Comparison of ENCODE assay signal across 8 mouse cellular contexts in the genomic region with DNA sequence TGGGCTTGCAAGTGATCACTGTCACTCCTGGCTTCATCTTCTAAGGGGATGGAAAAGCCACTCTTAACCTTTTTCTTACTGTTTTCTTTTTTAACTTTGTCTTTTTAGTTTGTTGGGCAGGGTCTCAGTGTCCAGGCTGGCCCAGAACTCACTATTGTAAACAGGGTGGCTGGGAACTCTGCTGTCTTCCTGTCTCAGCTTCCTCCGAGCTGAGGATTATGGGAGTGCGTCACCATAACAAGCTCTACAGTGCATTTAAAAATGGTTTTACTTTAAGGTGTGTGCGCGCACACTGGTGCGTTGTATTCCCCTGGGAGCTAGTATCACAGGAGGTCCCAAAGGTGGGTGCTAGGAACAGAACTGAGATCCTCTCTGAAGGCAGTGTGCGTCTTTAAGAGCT. TPM values are rescaled to one million over a fixed set of nuclear protein-coding genes. Genes with fewer than 3 reads are reported as not detected.
DNase-seq lines count a peak whose midpoint lies in the region; ATAC-seq and TF ChIP-seq lines count a peak whose summit lies in the region.

No protein-coding gene starts in this region.

- no peak overlapping the region for H3K9ac ChIP-seq in forebrain, embryonic 16.5 days (replicated peaks; ENCODE audit: low read depth, low read length)
- H3K9ac ChIP-seq in limb, embryonic 13.5 days, result peak overlapping the region; percentile 76

- H3K9me3 ChIP-seq in megakaryocyte, embryonic 14.5 days, result peaks cover 10% of the 10 kb centered on the region
- H3K9me3 ChIP-seq in forebrain, embryonic 16.5 days (ENCODE audit: control insufficient read depth, low read length), result no peaks in the 10 kb centered on the region
- no peaks in the 10 kb centered on the region for H3K9me3 ChIP-seq in limb, embryonic 13.5 days

- no peak for ATAC-seq in megakaryocyte, adult 5-6 weeks (ENCODE audit: poor library complexity, severe bottlenecking)
- no peak for ATAC-seq in forebrain, embryonic 16.5 days
- ATAC-seq in limb, embryonic 13.5 days (ENCODE audit: low FRiP score, low read depth), result no peak

- H3K79me2 ChIP-seq in myocyte (ENCODE audit: control insufficient read depth, insufficient read depth), result no peaks in the 10 kb centered on the region

- peak overlapping the region; percentile 67 for H3K4me2 ChIP-seq in forebrain, embryonic 16.5 days (ENCODE audit: low read length)
- H3K4me2 ChIP-seq in limb, embryonic 13.5 days (replicated peaks), result peak overlapping the region; percentile 85
- H3K4me2 ChIP-seq in myocyte (ENCODE audit: low read depth), result peak overlapping the region; percentile 76

- no peak for TF ChIP-seq POLR2A in myocyte (IDR thresholded peaks at IDR 0.05; ENCODE audit: insufficient read length, low read depth)

- DNase-seq in MN1 (ENCODE audit: low spot score), result no peak
- no peak for DNase-seq in yolk sac, embryonic 10.5 days (ENCODE audit: low spot score)
- no peak for DNase-seq in frontal cortex, postnatal 14 days (ENCODE audit: low spot score in 2 of 2)

- H3ac ChIP-seq in myocyte (ENCODE audit: control insufficient read depth, insufficient read length), result no peak overlapping the region

- peaks cover 15% of the 10 kb centered on the region for H3K4me1 ChIP-seq in megakaryocyte, embryonic 14.5 days
- peaks cover 8% of the 10 kb centered on the region for H3K4me1 ChIP-seq in forebrain, embryonic 16.5 days (replicated peaks; ENCODE audit: control insufficient read depth, insufficient read depth, low read length)
- peaks cover 11% of the 10 kb centered on the region for H3K4me1 ChIP-seq in limb, embryonic 13.5 days

- H3K27ac ChIP-seq in forebrain, embryonic 16.5 days (ENCODE audit: low read length), result no peak overlapping the region
- no peak overlapping the region for H3K27ac ChIP-seq in limb, embryonic 13.5 days

- peak overlapping the region; percentile 96 for H3K4me3 ChIP-seq in megakaryocyte, embryonic 14.5 days (replicated peaks)
- peak overlapping the region; percentile 48 for H3K4me3 ChIP-seq in forebrain, embryonic 16.5 days (replicated peaks; ENCODE audit: low read length)
- peak overlapping the region; percentile 65 for H3K4me3 ChIP-seq in limb, embryonic 13.5 days
- peak overlapping the region; percentile 34 for H3K4me3 ChIP-seq in myocyte

- H3K27me3 ChIP-seq in megakaryocyte, embryonic 14.5 days (replicated peaks), result peaks cover 9% of the 10 kb centered on the region
- H3K27me3 ChIP-seq in forebrain, embryonic 16.5 days (replicated peaks; ENCODE audit: control insufficient read depth, insufficient read depth, low read length), result no peaks in the 10 kb centered on the region
- H3K27me3 ChIP-seq in limb, embryonic 13.5 days, result no peaks in the 10 kb centered on the region
- H3K27me3 ChIP-seq in myocyte (ENCODE audit: control insufficient read depth, insufficient read depth, insufficient read length), result no peaks in the 10 kb centered on the region

- peaks cover 3% of the 10 kb centered on the region for H3K36me3 ChIP-seq in megakaryocyte, embryonic 14.5 days (replicated peaks; ENCODE audit: low read length)
- no peaks in the 10 kb centered on the region for H3K36me3 ChIP-seq in forebrain, embryonic 16.5 days (ENCODE audit: control insufficient read depth, insufficient read depth)
- no peaks in the 10 kb centered on the region for H3K36me3 ChIP-seq in limb, embryonic 13.5 days
- no peaks in the 10 kb centered on the region for H3K36me3 ChIP-seq in myocyte (ENCODE audit: control insufficient read depth, insufficient read depth)

- WGBS in forebrain, embryonic 16.5 days, result 77% methylated on average over 6 of the region's 6 CpGs
- WGBS in limb, embryonic 13.5 days, result 75% methylated on average over 6 of the region's 6 CpGs

TF ChIP-seq in myocyte, 11 proteins besides CTCF, POLR2A, EP300 and RAD21:
- TF ChIP-seq TCF3 (IDR thresholded peaks at IDR 0.05; ENCODE audit: insufficient read length, low read depth) (no peak), REST (IDR thresholded peaks at IDR 0.05; ENCODE audit: insufficient read depth, insufficient read length) (no peak), CEBPB (IDR thresholded peaks at IDR 0.05; ENCODE audit: insufficient read depth, poor library complexity, severe bottlenecking) (no peak), E2F4 (IDR thresholded peaks at IDR 0.05; ENCODE audit: insufficient read depth) (no peak), MYOG (IDR thresholded peaks at IDR 0.05; ENCODE audit: control insufficient read depth in 1 of 3, insufficient read depth in 1 of 3, insufficient read length in 2 of 3, low read depth in 2 of 3) (no peak), SRF (IDR thresholded peaks at IDR 0.05; ENCODE audit: control insufficient read depth, insufficient read length, low read depth) (no peak), MYOD1 (IDR thresholded peaks at IDR 0.05; ENCODE audit: control insufficient read depth in 1 of 3, insufficient read length in 2 of 3, low read depth in 2 of 3) (no peak), POLR2AphosphoS2 (IDR thresholded peaks at IDR 0.05; ENCODE audit: insufficient read length, low read depth) (no peak)

RNA-seq across cellular contexts. Expression of gene Fam234b, which starts 29.3 kb away (rescaled TPM):
- polyA plus RNA-seq in megakaryocyte, embryonic 14.5 days (2012; ENCODE audit: insufficient read depth, low replicate concordance), result 1.1 and 2.3 TPM in 2 replicates
- 2.1 and 3.0 TPM in 2 replicates for total RNA-seq in megakaryocyte, adult 5-6 weeks (2015)
- 2.8 and 4.9 TPM in 2 replicates for total RNA-seq in megakaryocyte, adult 5-6 weeks (2017)
- polyA plus RNA-seq in forebrain, embryonic 16.5 days (2015; fragmentation: Nextera tagmentation; extraction: Ambion mirVana), result 93.7 and 103 TPM in 2 replicates
- 27.0 and 30.3 TPM in 2 replicates for polyA plus RNA-seq in limb, embryonic 13.5 days (2015; fragmentation: Nextera tagmentation; extraction: Ambion mirVana)
- 6.3 TPM for polyA plus RNA-seq in myocyte (2012; fragmentation: generic; extraction: Trizol)

RNA-seq across cellular contexts. Expression of gene Hebp1, which starts 29.4 kb away (rescaled TPM):
- 3.9 TPM in 1 of 2 replicates, not detected in the other for polyA plus RNA-seq in megakaryocyte, embryonic 14.5 days (2012; ENCODE audit: insufficient read depth, low replicate concordance)
- total RNA-seq in megakaryocyte, adult 5-6 weeks (2015), result 2.5 and 8.5 TPM in 2 replicates
- total RNA-seq in megakaryocyte, adult 5-6 weeks (2017), result 10.8 and 15.8 TPM in 2 replicates
- polyA plus RNA-seq in forebrain, embryonic 16.5 days (2015; fragmentation: Nextera tagmentation; extraction: Ambion mirVana), result 2.7 and 4.8 TPM in 2 replicates
- polyA plus RNA-seq in limb, embryonic 13.5 days (2015; fragmentation: Nextera tagmentation; extraction: Ambion mirVana), result 9.4 and 10.2 TPM in 2 replicates
- 30.5 TPM for polyA plus RNA-seq in myocyte (2012; fragmentation: generic; extraction: Trizol)

RNA-seq across cellular contexts. Expression of gene Gprc5d, which starts 50.4 kb away (rescaled TPM):
- not detected in 2 replicates for polyA plus RNA-seq in megakaryocyte, embryonic 14.5 days (2012; ENCODE audit: insufficient read depth, low replicate concordance)
- not detected in 2 replicates for total RNA-seq in megakaryocyte, adult 5-6 weeks (2015)
- total RNA-seq in megakaryocyte, adult 5-6 weeks (2017), result not detected in 2 replicates
- not detected in 2 replicates for polyA plus RNA-seq in forebrain, embryonic 16.5 days (2015; fragmentation: Nextera tagmentation; extraction: Ambion mirVana)
- not detected in 2 replicates for polyA plus RNA-seq in limb, embryonic 13.5 days (2015; fragmentation: Nextera tagmentation; extraction: Ambion mirVana)
- 0.89 TPM for polyA plus RNA-seq in myocyte (2012; fragmentation: generic; extraction: Trizol)

Comparison
In these comparisons a context has a peak if more than half of its experiments do, and no peak if none do; other contexts are left out.
1. H3K4me3 ChIP-seq: peak in every context shown above with its lines; median percentile 96 in megakaryocyte, embryonic 14.5 days; 65 in limb, embryonic 13.5 days; 48 in forebrain, embryonic 16.5 days; 34 in myocyte.